Mouse (Mus musculus) bone marrow, adult 2 months (tissue): ENCODE results near the gene 9930111J21Rik2.

ENCODE experiments used
- CTCF ChIP-seq: fragments of 200-500 bp; IDR thresholded peaks from 2 replicates; pipeline ENCODE4 v1.5.1; 2011; ENCODE audit warnings: low read length, control low read depth; ENCODE audit not compliant: control insufficient read depth, insufficient read depth
- POLR2A ChIP-seq: fragments of 200-500 bp; IDR thresholded peaks from 2 replicates; pipeline ENCODE4 v1.6.1; 2011; ENCODE audit warnings: low read depth, mild to moderate bottlenecking, control low read depth, low read length, borderline replicate concordance; ENCODE audit not compliant: control insufficient read depth

GRCm38 (mm10) chr11:49093861-49094660 is 43.0 kb upstream of the 9930111J21Rik2 start:
- TF ChIP-seq CTCF: no peak
- TF ChIP-seq POLR2A: no peak
